17 mouse cellular contexts compared by ENCODE assay signal in genomic region chr12:27567250-27567649, GRCm38 (mm10).
DNase-seq lines count a peak whose midpoint lies in the region; ATAC-seq and TF ChIP-seq lines count a peak whose summit lies in the region.
"Had no signal": no experiment of that assay in that cellular context is flagged by ENCODE, and none has a peak within 500 bp of the region (broad histone marks: within the 10 kb centered on the region; RNA-seq: fewer than 3 reads in every experiment).

No protein-coding gene starts in this region.

- H3K27me3 ChIP-seq in forebrain, embryonic 11.5 days (ENCODE audit: control insufficient read depth, insufficient read depth, low read length), result no peaks in the 10 kb centered on the region
- no peaks in the 10 kb centered on the region for H3K27me3 ChIP-seq in hindbrain, embryonic 10.5 days (ENCODE audit: insufficient read depth, poor library complexity, severe bottlenecking)
- no peaks in the 10 kb centered on the region for H3K27me3 ChIP-seq in midbrain, embryonic 10.5 days (ENCODE audit: low read depth, poor library complexity, severe bottlenecking)
- no peaks in the 10 kb centered on the region for H3K27me3 ChIP-seq in neural tube, embryonic 13.5 days
- H3K27me3 ChIP-seq in lung, postnatal 0 days (replicated peaks; ENCODE audit: insufficient read depth, low read length), result no peaks in the 10 kb centered on the region
- H3K27me3 ChIP-seq: embryonic facial prominence, embryonic 13.5 days; intestine, embryonic 15.5 days; lung, embryonic 15.5 days; megakaryocyte, embryonic 14.5 days had no signal

- DNase-seq in forebrain, embryonic 11.5 days (ENCODE audit: low spot score), result no peak
- peak; percentile 14 for DNase-seq in hindbrain, embryonic 10.5 days (ENCODE audit: low spot score)
- peak; percentile 16 for DNase-seq in midbrain, embryonic 10.5 days (ENCODE audit: low spot score)
- DNase-seq in right cerebral cortex, postnatal 10 days (ENCODE audit: low spot score in 2 of 2), result no peak
- DNase-seq in thymus, postnatal 25 days, result no peak
- no peak for DNase-seq in lung, postnatal 0 days (ENCODE audit: low spot score)
- DNase-seq: cerebellum, adult 18-20 months; gastrocnemius, postnatal 14 days; heart, postnatal 14 days; kidney, postnatal 10 days; right cerebral cortex, adult 18-20 months had no signal

- no peaks in the 10 kb centered on the region for H3K36me3 ChIP-seq in forebrain, embryonic 11.5 days (ENCODE audit: control insufficient read depth, insufficient read depth, low read length)
- H3K36me3 ChIP-seq in hindbrain, embryonic 10.5 days, result no peaks in the 10 kb centered on the region
- no peaks in the 10 kb centered on the region for H3K36me3 ChIP-seq in midbrain, embryonic 10.5 days
- no peaks in the 10 kb centered on the region for H3K36me3 ChIP-seq in neural tube, embryonic 13.5 days
- no peaks in the 10 kb centered on the region for H3K36me3 ChIP-seq in lung, postnatal 0 days (ENCODE audit: insufficient read depth, low read length)
- H3K36me3 ChIP-seq: embryonic facial prominence, embryonic 13.5 days; intestine, embryonic 15.5 days; lung, embryonic 15.5 days had no signal

- WGBS in forebrain, embryonic 11.5 days, result 62% methylated on average over 3 of the region's 3 CpGs
- WGBS in hindbrain, embryonic 10.5 days, result 46% methylated on average over 3 of the region's 3 CpGs
- 54% methylated on average over 3 of the region's 3 CpGs for WGBS in midbrain, embryonic 10.5 days
- 40% methylated on average over 3 of the region's 3 CpGs for WGBS in neural tube, embryonic 13.5 days
- 58% methylated on average over 3 of the region's 3 CpGs for WGBS in lung, postnatal 0 days

- ATAC-seq in forebrain, embryonic 11.5 days (replicated peaks; ENCODE audit: low FRiP score), result no peak
- ATAC-seq in neural tube, embryonic 13.5 days (ENCODE audit: low read depth), result no peak
- ATAC-seq in lung, postnatal 0 days, result no peak
- ATAC-seq: intestine, embryonic 15.5 days had no signal

- H3K9ac ChIP-seq in forebrain, embryonic 11.5 days (ENCODE audit: low read length), result no peak overlapping the region
- no peak overlapping the region for H3K9ac ChIP-seq in neural tube, embryonic 13.5 days
- H3K9ac ChIP-seq in lung, postnatal 0 days (replicated peaks; ENCODE audit: low read depth), result no peak overlapping the region
- H3K9ac ChIP-seq: embryonic facial prominence, embryonic 13.5 days; intestine, embryonic 15.5 days; lung, embryonic 15.5 days had no signal

- no peaks in the 10 kb centered on the region for H3K9me3 ChIP-seq in forebrain, embryonic 11.5 days (ENCODE audit: control insufficient read depth, low read length)
- no peaks in the 10 kb centered on the region for H3K9me3 ChIP-seq in hindbrain, embryonic 10.5 days
- no peaks in the 10 kb centered on the region for H3K9me3 ChIP-seq in midbrain, embryonic 10.5 days (replicated peaks)
- H3K9me3 ChIP-seq in neural tube, embryonic 13.5 days, result no peaks in the 10 kb centered on the region
- no peaks in the 10 kb centered on the region for H3K9me3 ChIP-seq in lung, postnatal 0 days (ENCODE audit: low read length)
- H3K9me3 ChIP-seq: embryonic facial prominence, embryonic 13.5 days; intestine, embryonic 15.5 days; lung, embryonic 15.5 days had no signal

- peak overlapping the region; percentile 94 for H3K27ac ChIP-seq in forebrain, embryonic 11.5 days (ENCODE audit: low read depth, low read length)
- peak overlapping the region; percentile 90 for H3K27ac ChIP-seq in hindbrain, embryonic 10.5 days
- H3K27ac ChIP-seq in midbrain, embryonic 10.5 days (replicated peaks), result peak overlapping the region; percentile 90
- peak overlapping the region; percentile 95 for H3K27ac ChIP-seq in neural tube, embryonic 13.5 days (replicated peaks)
- H3K27ac ChIP-seq in lung, postnatal 0 days (ENCODE audit: low read length), result no peak overlapping the region
- H3K27ac ChIP-seq: embryonic facial prominence, embryonic 13.5 days; intestine, embryonic 15.5 days; lung, embryonic 15.5 days had no signal

- TF ChIP-seq CTCF in lung, postnatal 0 days (IDR thresholded peaks at IDR 0.05), result no peak

- H3K4me2 ChIP-seq in forebrain, embryonic 11.5 days (ENCODE audit: low read depth, low read length, severe bottlenecking), result no peak overlapping the region
- no peak overlapping the region for H3K4me2 ChIP-seq in neural tube, embryonic 13.5 days
- H3K4me2 ChIP-seq in lung, postnatal 0 days (replicated peaks; ENCODE audit: low read depth, low read length), result no peak overlapping the region
- H3K4me2 ChIP-seq: embryonic facial prominence, embryonic 13.5 days; intestine, embryonic 15.5 days; liver, embryonic 11.5 days; lung, embryonic 15.5 days had no signal

- no peak overlapping the region for H3K4me3 ChIP-seq in forebrain, embryonic 11.5 days (ENCODE audit: low read depth, low read length)
- peak overlapping the region; percentile 41 for H3K4me3 ChIP-seq in hindbrain, embryonic 10.5 days
- peak overlapping the region; percentile 44 for H3K4me3 ChIP-seq in midbrain, embryonic 10.5 days
- no peak overlapping the region for H3K4me3 ChIP-seq in neural tube, embryonic 13.5 days
- H3K4me3 ChIP-seq in lung, postnatal 0 days (ENCODE audit: low read depth, low read length), result no peak overlapping the region
- H3K4me3 ChIP-seq: embryonic facial prominence, embryonic 13.5 days; intestine, embryonic 15.5 days; lung, embryonic 15.5 days; megakaryocyte, embryonic 14.5 days had no signal

- no peak for TF ChIP-seq EP300 in lung, postnatal 0 days (IDR thresholded peaks at IDR 0.05)

- H3K4me1 ChIP-seq in forebrain, embryonic 11.5 days (replicated peaks; ENCODE audit: control insufficient read depth, insufficient read depth, low read length), result peaks cover 25% of the 10 kb centered on the region; the same call in 1 of the 2 replicates
- H3K4me1 ChIP-seq in hindbrain, embryonic 10.5 days (replicated peaks), result peaks cover 53% of the 10 kb centered on the region
- H3K4me1 ChIP-seq in midbrain, embryonic 10.5 days, result peaks cover 64% of the 10 kb centered on the region
- peaks cover 41% of the 10 kb centered on the region for H3K4me1 ChIP-seq in neural tube, embryonic 13.5 days (replicated peaks)
- no peaks in the 10 kb centered on the region for H3K4me1 ChIP-seq in lung, postnatal 0 days (ENCODE audit: insufficient read depth, low read depth, low read length)
- H3K4me1 ChIP-seq: intestine, embryonic 15.5 days; lung, embryonic 15.5 days; megakaryocyte, embryonic 14.5 days had no signal

Comparison
In these comparisons a context has a peak if more than half of its experiments do, and no peak if none do; other contexts are left out.
1. DNase-seq: peak in hindbrain, embryonic 10.5 days (single experiment) and midbrain, embryonic 10.5 days (single experiment); none in forebrain, embryonic 11.5 days (single experiment), right cerebral cortex, postnatal 10 days (0 of 2), thymus, postnatal 25 days (single experiment) and lung, postnatal 0 days (single experiment).
2. H3K4me3 ChIP-seq: peak in hindbrain, embryonic 10.5 days (single experiment) and midbrain, embryonic 10.5 days (single experiment); none in forebrain, embryonic 11.5 days (single experiment), neural tube, embryonic 13.5 days (single experiment) and lung, postnatal 0 days (single experiment).